Mouse (Mus musculus) ovary, adult 18-20 months (tissue): ENCODE data around the gene Nfatc3.
"Not testable (repeated sequence)": the region's sequence is repeated elsewhere in the genome, so short reads cannot be mapped to it uniquely, and the experiment has no call there.

Experiments used
- DNase-seq: peaks from one replicate; pipeline ENCODE4 v3.0.0; 2022; ENCODE audit warnings: low spot score, mixed read lengths

Gene Nfatc3

GRCm38 (mm10) chr8:106058731-106059612 is at the start of gene Nfatc3:
TSS of gene Nfatc3 (plus strand) at chr8:106058840.
- DNase-seq = peak; percentile 98

- peak; percentile 83 for DNase-seq
Observed at GRCm38 (mm10) chr8:106010748-106011642, 47.6 kb upstream of the Nfatc3 start.

- DNase-seq = no peak
Observed at GRCm38 (mm10) chr8:106011643-106011986, 47.0 kb upstream of the Nfatc3 start, which contains the start of gene Ddx28. TSS of gene Ddx28 (minus strand) at chr8:106011882.

GRCm38 (mm10) chr8:106012203-106012602 is 46.4 kb upstream of the Nfatc3 start:
- not testable (repeated sequence) for DNase-seq

- DNase-seq = no peak
Observed at GRCm38 (mm10) chr8:106016284-106016683, 42.4 kb upstream of the Nfatc3 start.

GRCm38 (mm10) chr8:106017130-106017529 is 41.5 kb upstream of the Nfatc3 start:
- DNase-seq = no peak

- no peak for DNase-seq
Observed at GRCm38 (mm10) chr8:106018039-106018438, 40.6 kb upstream of the Nfatc3 start.

GRCm38 (mm10) chr8:106022483-106022882 is 36.2 kb upstream of the Nfatc3 start:
- no peak for DNase-seq

GRCm38 (mm10) chr8:106038721-106039120 is 19.9 kb upstream of the Nfatc3 start:
- DNase-seq = no peak

GRCm38 (mm10) chr8:106039605-106040004 is 19.0 kb upstream of the Nfatc3 start:
- no peak for DNase-seq

GRCm38 (mm10) chr8:106040218-106040617 is 18.4 kb upstream of the Nfatc3 start:
- no peak for DNase-seq

- no peak for DNase-seq
Observed at GRCm38 (mm10) chr8:106043055-106043454, 15.6 kb upstream of the Nfatc3 start.

- no peak for DNase-seq
Observed at GRCm38 (mm10) chr8:106044151-106044550, 14.5 kb upstream of the Nfatc3 start.

- DNase-seq = no peak
Observed at GRCm38 (mm10) chr8:106046872-106047559, 11.6 kb upstream of the Nfatc3 start.

- DNase-seq = no peak
Observed at GRCm38 (mm10) chr8:106047854-106048630, 10.6 kb upstream of the Nfatc3 start.

- DNase-seq = no peak
Observed at GRCm38 (mm10) chr8:106049840-106050239, 8.8 kb upstream of the Nfatc3 start.

- DNase-seq = no peak
Observed at GRCm38 (mm10) chr8:106051068-106051467, 7.6 kb upstream of the Nfatc3 start.

GRCm38 (mm10) chr8:106052510-106053089 is 6.0 kb upstream of the Nfatc3 start:
- no peak for DNase-seq

GRCm38 (mm10) chr8:106054190-106054811 is 4.3 kb upstream of the Nfatc3 start:
- DNase-seq = peak; percentile 38

GRCm38 (mm10) chr8:106055038-106055437 is 3.6 kb upstream of the Nfatc3 start:
- peak; percentile 47 for DNase-seq
